Mouse (Mus musculus): ENCODE results near the gene Akna. TPM values are rescaled to one million over a fixed set of nuclear protein-coding genes. Genes with fewer than 3 reads are reported as not detected.

Akna gene
- 5.6 TPM for polyA plus RNA-seq (2012; fragmentation: generic; extraction: Trizol)

DNA sequence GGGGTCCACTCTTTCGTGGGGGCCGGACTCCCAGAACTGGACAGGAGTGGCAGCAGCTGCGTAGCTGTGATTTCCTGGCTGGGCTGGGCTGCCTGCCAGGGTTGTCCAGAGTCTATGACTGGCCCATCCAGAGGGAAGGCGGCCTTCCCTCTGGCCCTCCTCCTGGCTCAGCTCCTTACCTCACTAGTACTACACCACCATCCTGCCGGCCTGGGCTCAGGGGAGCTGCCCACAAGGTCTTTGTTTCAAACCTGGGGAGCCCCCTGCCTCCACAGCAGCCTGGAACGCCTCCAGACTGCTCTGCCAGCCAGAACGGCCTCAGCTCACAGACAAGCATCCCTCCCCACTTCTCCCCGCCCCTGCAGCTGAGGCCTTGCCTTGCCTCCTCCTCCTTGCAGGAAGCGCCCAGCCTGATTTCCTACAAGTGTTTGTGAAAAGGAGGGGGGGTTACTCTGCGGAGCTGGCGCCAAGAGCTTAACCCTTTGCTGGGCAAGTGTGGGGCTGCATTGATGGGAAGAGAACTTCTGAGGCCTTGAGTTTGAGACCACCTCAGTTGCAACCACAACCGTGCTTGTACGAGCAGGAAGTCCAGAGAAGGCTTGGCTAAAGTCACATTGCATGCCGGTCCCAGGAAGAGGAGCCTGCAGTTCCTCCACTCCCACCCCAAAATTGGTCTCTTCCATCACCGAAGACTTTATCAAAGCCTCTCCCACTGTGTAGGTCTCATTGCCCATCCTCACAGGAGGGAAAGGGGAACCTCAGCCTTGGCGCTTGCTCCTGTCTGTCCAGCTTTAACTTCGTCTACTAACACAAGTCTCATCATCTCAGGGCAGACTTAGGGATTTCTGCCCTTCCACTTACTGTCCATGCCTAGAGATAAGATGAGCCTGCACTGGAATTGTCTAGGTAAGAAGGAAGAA lies at the start of gene Akna:
Gene Akna (minus strand): TSS at position 315 of the 920 bp plus-strand sequence.
- no peaks in the 10 kb centered on the region for H3K27me3 ChIP-seq (ENCODE audit: control insufficient read depth, insufficient read depth, insufficient read length)
- peak in 2 of 3 experiments; percentile 37 to 77 for TF ChIP-seq MYOD1 (IDR thresholded peaks at IDR 0.05; ENCODE audit: control insufficient read depth in 1 of 3, insufficient read length in 2 of 3, low read depth in 2 of 3)
- TF ChIP-seq TCF12 (IDR thresholded peaks at IDR 0.05; ENCODE audit: insufficient read depth, poor library complexity, severe bottlenecking), result no peak
- peak in 2 of 3 experiments; percentile 16 to 60 for TF ChIP-seq MYOG (IDR thresholded peaks at IDR 0.05; ENCODE audit: control insufficient read depth in 1 of 3, insufficient read depth in 1 of 3, insufficient read length in 2 of 3, low read depth in 2 of 3)
- TF ChIP-seq TCF3 (IDR thresholded peaks at IDR 0.05; ENCODE audit: insufficient read length, low read depth), result no peak
- TF ChIP-seq MAX (IDR thresholded peaks at IDR 0.05; ENCODE audit: low read depth), result no peak
- TF ChIP-seq CEBPB (IDR thresholded peaks at IDR 0.05; ENCODE audit: insufficient read depth, poor library complexity, severe bottlenecking), result no peak
- TF ChIP-seq POLR2A (IDR thresholded peaks at IDR 0.05; ENCODE audit: insufficient read length, low read depth), result peak; percentile 47
- TF ChIP-seq SRF (IDR thresholded peaks at IDR 0.05; ENCODE audit: control insufficient read depth, insufficient read length, low read depth), result no peak
- TF ChIP-seq POLR2AphosphoS2 (IDR thresholded peaks at IDR 0.05; ENCODE audit: insufficient read length, low read depth), result peak; percentile 63
- H3K36me3 ChIP-seq (ENCODE audit: control insufficient read depth, insufficient read depth), result no peaks in the 10 kb centered on the region
- peaks cover 27% of the 10 kb centered on the region for H3K79me2 ChIP-seq (ENCODE audit: control insufficient read depth, insufficient read depth)
- H3ac ChIP-seq (ENCODE audit: control insufficient read depth, insufficient read length), result no peak within 1 kb of the TSS
- peak within 1 kb of the TSS; percentile 6 for H3K4me3 ChIP-seq
- H3K4me2 ChIP-seq (ENCODE audit: low read depth), result peak within 1 kb of the TSS; percentile 90

DNA sequence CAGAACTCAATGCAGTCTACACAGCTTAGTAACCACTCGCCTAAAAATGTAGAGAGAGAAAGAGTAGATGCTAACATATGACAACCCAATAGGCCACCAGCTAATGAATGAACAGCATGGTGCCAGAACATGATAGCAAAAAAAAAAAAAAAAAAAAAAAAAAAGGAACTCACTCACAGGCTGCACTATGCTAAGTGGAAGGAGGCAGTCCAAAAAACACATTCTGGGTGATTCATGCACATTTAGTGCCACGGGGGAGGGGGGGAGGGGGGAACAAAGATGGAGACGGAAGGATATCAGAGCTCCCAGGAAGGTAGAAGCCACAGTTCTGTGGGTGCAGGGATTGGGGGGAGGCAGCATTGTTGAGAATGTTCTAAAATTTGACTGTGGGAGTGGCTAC lies 49.4 kb upstream of the Akna start:
- H3K79me2 ChIP-seq (ENCODE audit: control insufficient read depth, insufficient read depth), result no peaks in the 10 kb centered on the region
- TF ChIP-seq USF1 (IDR thresholded peaks at IDR 0.05; ENCODE audit: low read depth) (no peak), MYOD1 (IDR thresholded peaks at IDR 0.05; ENCODE audit: control insufficient read depth in 1 of 3, insufficient read length in 2 of 3, low read depth in 2 of 3) (no peak), MAX (IDR thresholded peaks at IDR 0.05; ENCODE audit: low read depth) (no peak), E2F4 (IDR thresholded peaks at IDR 0.05; ENCODE audit: insufficient read depth) (no peak), CEBPB (IDR thresholded peaks at IDR 0.05; ENCODE audit: insufficient read depth, poor library complexity, severe bottlenecking) (no peak), REST (IDR thresholded peaks at IDR 0.05; ENCODE audit: insufficient read depth, insufficient read length) (no peak), POLR2A (IDR thresholded peaks at IDR 0.05; ENCODE audit: insufficient read length, low read depth) (no peak), TCF3 (IDR thresholded peaks at IDR 0.05; ENCODE audit: insufficient read length, low read depth) (no peak), POLR2AphosphoS2 (IDR thresholded peaks at IDR 0.05; ENCODE audit: insufficient read length, low read depth) (no peak), TCF12 (IDR thresholded peaks at IDR 0.05; ENCODE audit: insufficient read depth, poor library complexity, severe bottlenecking) (no peak), SRF (IDR thresholded peaks at IDR 0.05; ENCODE audit: control insufficient read depth, insufficient read length, low read depth) (no peak), MYOG (IDR thresholded peaks at IDR 0.05; ENCODE audit: control insufficient read depth in 1 of 3, insufficient read depth in 1 of 3, insufficient read length in 2 of 3, low read depth in 2 of 3) (no peak)
- H3K27me3 ChIP-seq (ENCODE audit: control insufficient read depth, insufficient read depth, insufficient read length), result no peaks in the 10 kb centered on the region

DNA sequence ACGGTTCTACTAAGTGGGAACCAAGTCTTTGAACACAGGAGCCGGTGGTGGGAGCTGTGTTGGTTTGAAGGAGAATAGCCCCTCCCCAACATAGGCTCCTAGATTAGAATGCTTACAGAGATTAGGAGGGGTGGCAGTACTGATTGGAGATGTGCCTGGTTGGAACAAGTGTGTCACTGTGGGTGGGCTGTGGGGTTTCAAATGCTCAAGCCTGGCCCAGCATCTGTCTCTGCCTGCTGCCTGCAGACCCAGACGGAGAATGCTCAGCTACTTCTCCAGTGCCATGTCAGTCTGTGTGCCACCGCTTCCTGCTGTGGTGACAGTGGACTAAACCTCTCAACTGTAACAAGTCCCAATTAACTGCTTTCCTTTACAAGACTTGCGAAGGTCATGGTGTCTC lies 47.4 kb upstream of the Akna start:
- Histone ChIP-seq H3K27me3 (ENCODE audit: control insufficient read depth, insufficient read depth, insufficient read length) (no peaks in the 10 kb centered on the region), H3ac (ENCODE audit: control insufficient read depth, insufficient read length) (no peak overlapping the region), H3K36me3 (ENCODE audit: control insufficient read depth, insufficient read depth) (no peaks in the 10 kb centered on the region), H3K79me2 (ENCODE audit: control insufficient read depth, insufficient read depth) (no peaks in the 10 kb centered on the region), H3K4me2 (ENCODE audit: low read depth) (no peak overlapping the region), H3K4me3 (no peak overlapping the region)
- no peak for TF ChIP-seq E2F4 (IDR thresholded peaks at IDR 0.05; ENCODE audit: insufficient read depth)
- TF ChIP-seq TCF3 (IDR thresholded peaks at IDR 0.05; ENCODE audit: insufficient read length, low read depth), result no peak
- no peak for TF ChIP-seq SRF (IDR thresholded peaks at IDR 0.05; ENCODE audit: control insufficient read depth, insufficient read length, low read depth)
- no peak for TF ChIP-seq REST (IDR thresholded peaks at IDR 0.05; ENCODE audit: insufficient read depth, insufficient read length)
- no peak for TF ChIP-seq CEBPB (IDR thresholded peaks at IDR 0.05; ENCODE audit: insufficient read depth, poor library complexity, severe bottlenecking)
- no peak for TF ChIP-seq POLR2A (IDR thresholded peaks at IDR 0.05; ENCODE audit: insufficient read length, low read depth)
- no peak for TF ChIP-seq USF1 (IDR thresholded peaks at IDR 0.05; ENCODE audit: low read depth)
- TF ChIP-seq MYOD1 (IDR thresholded peaks at IDR 0.05; ENCODE audit: control insufficient read depth in 1 of 3, insufficient read length in 2 of 3, low read depth in 2 of 3), result no peak
- no peak for TF ChIP-seq TCF12 (IDR thresholded peaks at IDR 0.05; ENCODE audit: insufficient read depth, poor library complexity, severe bottlenecking)
- TF ChIP-seq MAX (IDR thresholded peaks at IDR 0.05; ENCODE audit: low read depth), result no peak
- TF ChIP-seq MYOG (IDR thresholded peaks at IDR 0.05; ENCODE audit: control insufficient read depth in 1 of 3, insufficient read depth in 1 of 3, insufficient read length in 2 of 3, low read depth in 2 of 3), result no peak
- no peak for TF ChIP-seq POLR2AphosphoS2 (IDR thresholded peaks at IDR 0.05; ENCODE audit: insufficient read length, low read depth)

More for the DNA sequence above, 49.4 kb upstream of the Akna start:
- Histone ChIP-seq H3K4me2 (ENCODE audit: low read depth) (no peak overlapping the region), H3ac (ENCODE audit: control insufficient read depth, insufficient read length) (no peak overlapping the region), H3K4me3 (no peak overlapping the region), H3K36me3 (ENCODE audit: control insufficient read depth, insufficient read depth) (no peaks in the 10 kb centered on the region)

DNA sequence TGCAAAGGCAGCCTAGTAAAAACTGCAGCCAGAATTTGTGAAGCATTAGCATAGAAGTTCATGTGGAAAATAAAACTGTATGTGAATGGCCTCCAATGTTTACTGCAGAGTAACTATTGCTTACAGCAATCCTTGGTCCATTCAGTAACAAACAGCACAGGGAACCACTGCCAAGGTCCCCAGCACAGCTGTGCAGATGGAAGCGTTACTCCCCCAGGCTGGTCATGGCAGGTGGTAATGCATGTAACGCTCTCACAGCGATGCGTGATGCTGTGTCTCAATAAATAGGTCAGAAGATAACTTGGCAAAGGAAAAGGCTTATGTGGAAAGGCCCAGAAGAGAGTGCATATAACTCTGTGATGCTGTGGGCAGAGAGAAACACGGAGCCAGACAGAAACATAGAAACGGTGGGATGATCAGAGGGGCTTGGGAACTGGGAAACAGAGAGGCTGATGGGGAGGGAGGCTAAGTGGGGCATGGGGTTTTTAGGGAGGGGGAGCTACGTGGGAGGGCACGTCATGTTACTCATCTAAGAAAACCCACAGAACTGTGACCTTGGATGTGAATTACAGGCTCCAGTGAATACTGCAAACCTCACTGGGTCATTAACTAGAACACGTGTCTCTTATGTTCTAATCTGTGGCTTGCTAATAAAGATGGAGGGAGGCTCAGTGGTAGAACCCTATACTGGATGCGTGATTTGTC lies 41.4 kb upstream of the Akna start:
- Histone ChIP-seq H3K4me3 (no peak overlapping the region), H3K4me2 (ENCODE audit: low read depth) (no peak overlapping the region), H3K79me2 (ENCODE audit: control insufficient read depth, insufficient read depth) (no peaks in the 10 kb centered on the region), H3K27me3 (ENCODE audit: control insufficient read depth, insufficient read depth, insufficient read length) (no peaks in the 10 kb centered on the region), H3K36me3 (ENCODE audit: control insufficient read depth, insufficient read depth) (no peaks in the 10 kb centered on the region), H3ac (ENCODE audit: control insufficient read depth, insufficient read length) (no peak overlapping the region)
- no peak for TF ChIP-seq USF1 (IDR thresholded peaks at IDR 0.05; ENCODE audit: low read depth)
- TF ChIP-seq MYOD1 (IDR thresholded peaks at IDR 0.05; ENCODE audit: control insufficient read depth in 1 of 3, insufficient read length in 2 of 3, low read depth in 2 of 3), result no peak
- no peak for TF ChIP-seq TCF12 (IDR thresholded peaks at IDR 0.05; ENCODE audit: insufficient read depth, poor library complexity, severe bottlenecking)
- TF ChIP-seq POLR2AphosphoS2 (IDR thresholded peaks at IDR 0.05; ENCODE audit: insufficient read length, low read depth), result no peak
- TF ChIP-seq REST (IDR thresholded peaks at IDR 0.05; ENCODE audit: insufficient read depth, insufficient read length), result no peak
- TF ChIP-seq MAX (IDR thresholded peaks at IDR 0.05; ENCODE audit: low read depth), result no peak
- TF ChIP-seq E2F4 (IDR thresholded peaks at IDR 0.05; ENCODE audit: insufficient read depth), result no peak
